Mouse (Mus musculus) testis, adult 2 months (tissue): ENCODE data around the gene Olfr558. TPM values are rescaled to one million over a fixed set of nuclear protein-coding genes. Genes with fewer than 3 reads are reported as not detected.

Experiments used
- H3K27ac ChIP-seq: fragments of 200-500 bp; 2 replicates; pipeline ENCODE4 v1.5.1; 2012; ENCODE audit warnings: low read depth, low read length; ENCODE audit not compliant: control insufficient read depth, insufficient read depth
- H3K27me3 ChIP-seq: fragments of 200-500 bp; 2 replicates; pipeline ENCODE4 v1.6.1; 2012; ENCODE audit warnings: mild to moderate bottlenecking, low read length, moderate library complexity; ENCODE audit not compliant: control insufficient read depth, insufficient read depth
- H3K36me3 ChIP-seq: fragments of 200-500 bp; 2 replicates; pipeline ENCODE4 v1.6.1; 2012; ENCODE audit warnings: mild to moderate bottlenecking, low read length; ENCODE audit not compliant: control insufficient read depth, insufficient read depth
- H3K4me1 ChIP-seq: fragments of 200-500 bp; 2 replicates; pipeline ENCODE4 v1.6.1; 2012; ENCODE audit warnings: low read length; ENCODE audit not compliant: control insufficient read depth, insufficient read depth
- H3K4me3 ChIP-seq: fragments of 200-500 bp; 2 replicates; pipeline ENCODE4 v1.5.1; 2012; ENCODE audit warnings: low read depth, mild to moderate bottlenecking, low read length, moderate library complexity, mixed read lengths; ENCODE audit not compliant: control insufficient read depth
- CTCF ChIP-seq: fragments of 200-500 bp; IDR thresholded peaks from 2 replicates; pipeline ENCODE4 v1.5.1; 2012; ENCODE audit warnings: low read depth, mild to moderate bottlenecking, inconsistent platforms, low read length, moderate library complexity; ENCODE audit not compliant: control insufficient read depth, insufficient read depth, insufficient replicate concordance
- POLR2A ChIP-seq: fragments of 200-500 bp; IDR thresholded peaks from 2 replicates; pipeline ENCODE4 v1.6.1; 2012; ENCODE audit warnings: low read depth, mild to moderate bottlenecking, inconsistent platforms, low read length, moderate library complexity; ENCODE audit not compliant: control insufficient read depth
- polyA plus RNA-seq: library from polyadenylated mRNA; depleted of rRNA; stranded (reverse); fragments of >200 nt; gene quantifications from 2 replicates; pipeline ENCODE4 v1.2.3, GENCODE M21; 2012; rRNA removed

Gene Olfr558
- polyA plus RNA-seq, 1 experiment: 0.25 TPM

- no peaks in the 10 kb centered on the region for H3K36me3 ChIP-seq
- TF ChIP-seq POLR2A: no peak
- no peak for TF ChIP-seq CTCF
- H3K27ac ChIP-seq: no peak within 1 kb of the TSS
- no peaks in the 10 kb centered on the region for H3K4me1 ChIP-seq
- no peak within 1 kb of the TSS for H3K4me3 ChIP-seq
- no peaks in the 10 kb centered on the region for H3K27me3 ChIP-seq
These were observed 57.3 kb downstream of the Olfr558 start, which contains the start of the genes Olfr560 and Olfr78 for GRCm38 (mm10) chr7:102759266-102759665. Gene Olfr560 (minus strand): TSS chr7:102759366. Gene Olfr78 (minus strand): TSS chr7:102759471.

Other genes starting within 250 kb of the Olfr558 start
- 0.12 TPM in 1 of 2 replicates, not detected in the other for gene Olfr543, start 220.5 kb upstream of the Olfr558 start, polyA plus RNA-seq
- gene Olfr544, start 213.9 kb upstream of the Olfr558 start, polyA plus RNA-seq: not detected in 2 replicates
- gene Olfr545, start 202.6 kb upstream of the Olfr558 start, polyA plus RNA-seq: not detected in 2 replicates
- gene Olfr547, start 167.5 kb upstream of the Olfr558 start, polyA plus RNA-seq: not detected in 2 replicates
- gene Olfr548-ps1, start 161.3 kb upstream of the Olfr558 start, polyA plus RNA-seq: not detected in 2 replicates
- not detected in 2 replicates for gene Olfr549, start 152.3 kb upstream of the Olfr558 start, polyA plus RNA-seq
- gene Trim21, start 136.7 kb upstream of the Olfr558 start, polyA plus RNA-seq: 0.54 and 0.59 TPM in 2 replicates
- not detected in 2 replicates for gene Olfr550, start 130.8 kb upstream of the Olfr558 start, polyA plus RNA-seq
- gene Olfr551, start 110.3 kb upstream of the Olfr558 start, polyA plus RNA-seq: not detected in 2 replicates
- gene Olfr552, start 104.4 kb upstream of the Olfr558 start, polyA plus RNA-seq: not detected in 2 replicates
- not detected in 2 replicates for gene Olfr553, start 84.0 kb upstream of the Olfr558 start, polyA plus RNA-seq
- 0.14 and 0.26 TPM in 2 replicates for gene Olfr554, start 63.8 kb upstream of the Olfr558 start, polyA plus RNA-seq
- gene Olfr555, start 43.4 kb upstream of the Olfr558 start, polyA plus RNA-seq: not detected in 2 replicates
- not detected in 2 replicates for gene Olfr556, start 37.3 kb upstream of the Olfr558 start, polyA plus RNA-seq
- gene Trim68, start 14.9 kb upstream of the Olfr558 start, polyA plus RNA-seq: 6.0 and 8.3 TPM in 2 replicates
- 0.10 TPM in 1 of 2 replicates, not detected in the other for gene Olfr557, start 6.3 kb upstream of the Olfr558 start, polyA plus RNA-seq
- 0.25 and 0.47 TPM in 2 replicates for gene Olfr33, start 16.9 kb downstream of the Olfr558 start, polyA plus RNA-seq
- gene Olfr559, start 25.3 kb downstream of the Olfr558 start, polyA plus RNA-seq: not detected in 2 replicates
- gene Olfr560, start 57.2 kb downstream of the Olfr558 start, polyA plus RNA-seq: not detected in 2 replicates
- 1.1 and 1.3 TPM in 2 replicates for gene Olfr78, start 57.3 kb downstream of the Olfr558 start, polyA plus RNA-seq
- gene Olfr561, start 69.0 kb downstream of the Olfr558 start, polyA plus RNA-seq: not detected in 2 replicates
- not detected in 2 replicates for gene Olfr564, start 101.3 kb downstream of the Olfr558 start, polyA plus RNA-seq
- not detected in 2 replicates for gene Olfr566, start 156.6 kb downstream of the Olfr558 start, polyA plus RNA-seq
- gene Olfr568, start 174.9 kb downstream of the Olfr558 start, polyA plus RNA-seq: 0.26 and 0.59 TPM in 2 replicates
- not detected in 2 replicates for gene Olfr569, start 188.7 kb downstream of the Olfr558 start, polyA plus RNA-seq
- gene Olfr570, start 192.4 kb downstream of the Olfr558 start, polyA plus RNA-seq: 0.23 TPM in 1 of 2 replicates, not detected in the other
- not detected in 2 replicates for gene Olfr571, start 215.3 kb downstream of the Olfr558 start, polyA plus RNA-seq
- not detected in 2 replicates for gene Olfr572, start 222.2 kb downstream of the Olfr558 start, polyA plus RNA-seq
- not detected in 2 replicates for gene Olfr573-ps1, start 240.4 kb downstream of the Olfr558 start, polyA plus RNA-seq
- not detected in 2 replicates for gene Olfr574, start 246.3 kb downstream of the Olfr558 start, polyA plus RNA-seq